Mouse (Mus musculus) olfactory bulb, adult 2 months (tissue): ENCODE measurements around the gene Babam2. TPM values are rescaled to one million over a fixed set of nuclear protein-coding genes. Genes with fewer than 3 reads are reported as not detected.

Source experiments
- H3K27ac ChIP-seq: fragments of 200-500 bp; 2 replicates; pipeline ENCODE4 v1.5.1; 2012; ENCODE audit warnings: low read depth, low read length; ENCODE audit not compliant: insufficient read depth
- H3K4me1 ChIP-seq: fragments of 200-500 bp; 2 replicates; pipeline ENCODE4 v1.6.1; 2012; ENCODE audit warnings: low read length; ENCODE audit not compliant: control insufficient read depth, insufficient read depth
- H3K4me3 ChIP-seq: fragments of 200-500 bp; 2 replicates; pipeline ENCODE4 v1.5.1; 2012; ENCODE audit warnings: mild to moderate bottlenecking, low read depth, low read length, moderate library complexity; ENCODE audit not compliant: insufficient read depth
- CTCF ChIP-seq: fragments of 200-500 bp; IDR thresholded peaks from 2 replicates; pipeline ENCODE4 v1.5.1; 2012; ENCODE audit warnings: low read depth, mild to moderate bottlenecking, low read length, moderate library complexity; ENCODE audit not compliant: insufficient read depth
- POLR2A ChIP-seq: fragments of 200-500 bp; IDR thresholded peaks from 2 replicates; pipeline ENCODE4 v1.6.1; 2012; ENCODE audit warnings: mild to moderate bottlenecking, low read depth, low read length, moderate library complexity; ENCODE audit not compliant: insufficient read depth
- WGBS: fragments of 180-500 bp; shearing (Covaris S2); methylation state at CpG from one replicate; pipeline ENCODE4 v1.1.7; 2018; 5-methylcytosine and 5-hydroxymethylcytosine counted together
- polyA plus RNA-seq: library from polyadenylated mRNA; stranded (reverse); fragments of >200 nt; gene quantifications from 2 replicates; pipeline ENCODE4 v1.2.4, GENCODE M21; 2012; ENCODE audit warnings: low replicate concordance; ENCODE audit not compliant: missing spikeins, insufficient read depth, insufficient read length

Gene Babam2
- polyA plus RNA-seq, 1 experiment: not detected

GRCm38 (mm10) chr5:31987541-31988307, 290.2 kb downstream of the Babam2 start:
- TF ChIP-seq POLR2A (no peak), CTCF (no peak)
- Histone ChIP-seq H3K4me1 (peaks cover 3% of the 10 kb centered on the region; the same call in 1 of the 2 replicates), H3K27ac (no peak overlapping the region), H3K4me3 (no peak overlapping the region)
- WGBS: 95% methylated on average over 11 of the region's 11 CpGs

GRCm38 (mm10) chr5:31997189-31997954, 299.9 kb downstream of the Babam2 start:
- Histone ChIP-seq H3K4me3 (no peak overlapping the region), H3K4me1 (no peaks in the 10 kb centered on the region), H3K27ac (no peak overlapping the region)
- 89% methylated on average over 4 of the region's 4 CpGs for WGBS
- TF ChIP-seq CTCF (no peak), POLR2A (no peak)

- Histone ChIP-seq H3K27ac (no peak overlapping the region), H3K4me1 (no peaks in the 10 kb centered on the region), H3K4me3 (no peak overlapping the region)
- TF ChIP-seq POLR2A (no peak), CTCF (no peak)
- 79% methylated on average over 2 of the region's 2 CpGs for WGBS
These were observed 301.3 kb downstream of the Babam2 start for GRCm38 (mm10) chr5:31998806-31999205.

GRCm38 (mm10) chr5:32000076-32000475, 302.6 kb downstream of the Babam2 start:
- no peaks in the 10 kb centered on the region for H3K4me1 ChIP-seq
- 82% methylated on average over 3 of the region's 3 CpGs for WGBS
- no peak overlapping the region for H3K27ac ChIP-seq
- TF ChIP-seq CTCF (no peak), POLR2A (no peak)
- H3K4me3 ChIP-seq: no peak overlapping the region

GRCm38 (mm10) chr5:32001266-32001665, 303.8 kb downstream of the Babam2 start:
- Histone ChIP-seq H3K4me3 (no peak overlapping the region), H3K4me1 (no peaks in the 10 kb centered on the region), H3K27ac (no peak overlapping the region)
- WGBS: 94% methylated on average over 9 of the region's 9 CpGs
- TF ChIP-seq CTCF: no peak
- no peak for TF ChIP-seq POLR2A

GRCm38 (mm10) chr5:32001771-32002170, 304.3 kb downstream of the Babam2 start:
- Histone ChIP-seq H3K27ac (no peak overlapping the region), H3K4me1 (no peaks in the 10 kb centered on the region), H3K4me3 (no peak overlapping the region)
- TF ChIP-seq POLR2A (no peak), CTCF (no peak)
- 72% methylated on average over 3 of the region's 3 CpGs for WGBS

- no peak overlapping the region for H3K4me3 ChIP-seq
- TF ChIP-seq POLR2A: no peak
- H3K4me1 ChIP-seq: peaks cover 3% of the 10 kb centered on the region; the same call in 1 of the 2 replicates
- H3K27ac ChIP-seq: no peak overlapping the region
- 72% methylated on average over 3 of the region's 3 CpGs for WGBS
These were observed 310.9 kb downstream of the Babam2 start for GRCm38 (mm10) chr5:32008401-32008800.

GRCm38 (mm10) chr5:32010056-32010455, 312.6 kb downstream of the Babam2 start:
- TF ChIP-seq POLR2A: no peak
- TF ChIP-seq CTCF: no peak
- Histone ChIP-seq H3K4me1 (peaks cover 3% of the 10 kb centered on the region; the same call in 1 of the 2 replicates), H3K4me3 (no peak overlapping the region), H3K27ac (no peak overlapping the region)
- WGBS: 74% methylated on average over 4 of the region's 4 CpGs

GRCm38 (mm10) chr5:32013053-32013452, 315.6 kb downstream of the Babam2 start:
- TF ChIP-seq CTCF: no peak
- WGBS: 93% methylated on average over 2 of the region's 2 CpGs

More at GRCm38 (mm10) chr5:32013053-32013452, 315.6 kb downstream of the Babam2 start:
- Histone ChIP-seq H3K4me3 (no peak overlapping the region), H3K27ac (no peak overlapping the region), H3K4me1 (peaks cover 3% of the 10 kb centered on the region; the same call in 1 of the 2 replicates)
